Mouse (Mus musculus) hindbrain, embryonic 16.5 days (tissue): ENCODE data around the gene Gls2. TPM values are rescaled to one million over a fixed set of nuclear protein-coding genes. Genes with fewer than 3 reads are reported as not detected.

Experiments
- ATAC-seq: fragments of 200-750 bp; cut with Nextera tagmentation; 2 replicates; pipeline ENCODE4 v1.8.0; 2017; ENCODE audit warnings: moderate TSS enrichment, moderate library complexity
- H3K27ac ChIP-seq: fragments of 300-500 bp; sonication (generic); 2 replicates; pipeline ENCODE4 v1.5.1; 2014; ENCODE audit warnings: low read depth, mild to moderate bottlenecking, control low read depth, low read length, moderate library complexity
- H3K27me3 ChIP-seq: fragments of 300-500 bp; sonication (generic); replicated peaks from 2 replicates; pipeline ENCODE4 v1.6.1; 2014; ENCODE audit warnings: low read length; ENCODE audit not compliant: control insufficient read depth, insufficient read depth
- H3K36me3 ChIP-seq: fragments of 300-500 bp; sonication (generic); 2 replicates; pipeline ENCODE4 v1.6.1; 2014; ENCODE audit warnings: mild to moderate bottlenecking, low read length, moderate library complexity, mixed read lengths; ENCODE audit not compliant: control insufficient read depth, insufficient read depth
- H3K4me1 ChIP-seq: fragments of 300-500 bp; sonication (generic); 2 replicates; pipeline ENCODE4 v1.6.1; 2014; ENCODE audit warnings: low read depth, low read length; ENCODE audit not compliant: control insufficient read depth, insufficient read depth
- H3K4me2 ChIP-seq: fragments of 300-500 bp; sonication (generic); 2 replicates; pipeline ENCODE4 v1.6.1; 2014; ENCODE audit warnings: mild to moderate bottlenecking, low read length, control low read depth, moderate library complexity
- H3K4me3 ChIP-seq: fragments of 300-500 bp; sonication (generic); 2 replicates; pipeline ENCODE4 v1.5.1; 2014; ENCODE audit warnings: mild to moderate bottlenecking, low read length, control low read depth, moderate library complexity
- H3K9ac ChIP-seq: fragments of 300-500 bp; sonication (generic); 2 replicates; pipeline ENCODE4 v1.6.1; 2014; ENCODE audit warnings: low read depth, mild to moderate bottlenecking, control low read depth, low read length, moderate library complexity
- H3K9me3 ChIP-seq: fragments of 300-500 bp; sonication (generic); 2 replicates; pipeline ENCODE4 v1.6.1; 2014; ENCODE audit warnings: mild to moderate bottlenecking, low read length, moderate library complexity; ENCODE audit not compliant: control insufficient read depth
- WGBS: fragments of 180-500 bp; shearing (Covaris S2); extraction: QIAGEN DNeasy Blood & Tissue Kit; methylation state at CpG from one replicate; pipeline ENCODE4 v1.1.7; 2014; 5-methylcytosine and 5-hydroxymethylcytosine counted together
- polyA plus RNA-seq: library from polyadenylated mRNA; unstranded; fragments of >200 nt; fragmentation: Nextera tagmentation; extraction: Ambion mirVana; gene quantifications from 2 replicates; pipeline ENCODE4 v1.2.1, GENCODE M21; 2015

Gene Gls2
- polyA plus RNA-seq, 1 experiment from 2014 or later, result 2.4 TPM

- Histone ChIP-seq H3K9me3 (no peaks in the 10 kb centered on the region), H3K27me3 (no peaks in the 10 kb centered on the region), H3K4me2 (no peak overlapping the region), H3K36me3 (peaks cover 5% of the 10 kb centered on the region; the same call in 1 of the 2 replicates), H3K27ac (no peak overlapping the region), H3K4me3 (no peak overlapping the region), H3K4me1 (peaks cover 3% of the 10 kb centered on the region; the same call in 1 of the 2 replicates), H3K9ac (no peak overlapping the region)
- no peak for ATAC-seq
- 83% methylated on average over 4 of the region's 4 CpGs for WGBS
These were observed 42.1 kb downstream of the Gls2 start for GRCm38 (mm10) chr10:128236321-128236720.

GRCm38 (mm10) chr10:128237807-128238480 is 43.7 kb downstream of the Gls2 start:
- H3K36me3 ChIP-seq, result peaks cover 5% of the 10 kb centered on the region; the same call in 1 of the 2 replicates
- H3K4me3 ChIP-seq, result no peak overlapping the region
- H3K4me1 ChIP-seq, result peaks cover 1% of the 10 kb centered on the region; the same call in 1 of the 2 replicates
- no peak overlapping the region for H3K27ac ChIP-seq
- WGBS, result 60% methylated on average over 15 of the region's 15 CpGs
- H3K27me3 ChIP-seq, result no peaks in the 10 kb centered on the region
- no peaks in the 10 kb centered on the region for H3K9me3 ChIP-seq
- H3K9ac ChIP-seq, result no peak overlapping the region
- no peak overlapping the region for H3K4me2 ChIP-seq
- no peak for ATAC-seq

- ATAC-seq, result no peak
- Histone ChIP-seq H3K4me1 (no peaks in the 10 kb centered on the region), H3K4me3 (no peak overlapping the region), H3K4me2 (no peak overlapping the region), H3K27ac (no peak overlapping the region), H3K36me3 (peaks cover 5% of the 10 kb centered on the region; the same call in 1 of the 2 replicates), H3K9me3 (no peaks in the 10 kb centered on the region), H3K27me3 (no peaks in the 10 kb centered on the region), H3K9ac (no peak overlapping the region)
- 93% methylated on average over 4 of the region's 4 CpGs for WGBS
These were observed 44.9 kb downstream of the Gls2 start for GRCm38 (mm10) chr10:128239140-128239539.

GRCm38 (mm10) chr10:128240131-128240530 is 45.9 kb downstream of the Gls2 start:
- H3K9me3 ChIP-seq, result no peaks in the 10 kb centered on the region
- H3K36me3 ChIP-seq, result peaks cover 6% of the 10 kb centered on the region; the same call in 1 of the 2 replicates
- ATAC-seq, result no peak
- no peaks in the 10 kb centered on the region for H3K4me1 ChIP-seq
- no peaks in the 10 kb centered on the region for H3K27me3 ChIP-seq
- H3K4me3 ChIP-seq, result no peak overlapping the region
- no peak overlapping the region for H3K9ac ChIP-seq
- H3K27ac ChIP-seq, result no peak overlapping the region
- H3K4me2 ChIP-seq, result no peak overlapping the region
- 93% methylated on average over 18 of the region's 18 CpGs for WGBS

- Histone ChIP-seq H3K27me3 (no peaks in the 10 kb centered on the region), H3K36me3 (peaks cover 13% of the 10 kb centered on the region), H3K27ac (no peak overlapping the region), H3K4me3 (no peak overlapping the region), H3K9me3 (no peaks in the 10 kb centered on the region), H3K9ac (no peak overlapping the region), H3K4me2 (no peak overlapping the region), H3K4me1 (no peaks in the 10 kb centered on the region)
- 96% methylated on average over 8 of the region's 8 CpGs for WGBS
- ATAC-seq, result no peak
These were observed 49.0 kb downstream of the Gls2 start for GRCm38 (mm10) chr10:128243252-128243651.

- WGBS, result 94% methylated on average over 15 of the region's 15 CpGs
These were observed 49.9 kb downstream of the Gls2 start for GRCm38 (mm10) chr10:128244121-128244520.

GRCm38 (mm10) chr10:128247020-128247732 is 52.9 kb downstream of the Gls2 start:
- Histone ChIP-seq H3K4me2 (no peak overlapping the region; the same call in 1 of the 2 replicates), H3K27ac (no peak overlapping the region), H3K36me3 (peaks cover 30% of the 10 kb centered on the region), H3K4me3 (no peak overlapping the region), H3K27me3 (no peaks in the 10 kb centered on the region), H3K4me1 (no peaks in the 10 kb centered on the region), H3K9me3 (no peaks in the 10 kb centered on the region), H3K9ac (no peak overlapping the region)
- no peak for ATAC-seq
- WGBS, result 86% methylated on average over 17 of the region's 17 CpGs

More at GRCm38 (mm10) chr10:128244121-128244520, 49.9 kb downstream of the Gls2 start:
- no peaks in the 10 kb centered on the region for H3K9me3 ChIP-seq
- no peak for ATAC-seq
- H3K4me2 ChIP-seq, result no peak overlapping the region
- no peak overlapping the region for H3K4me3 ChIP-seq
- H3K27me3 ChIP-seq, result no peaks in the 10 kb centered on the region
- H3K27ac ChIP-seq, result no peak overlapping the region
- H3K9ac ChIP-seq, result no peak overlapping the region
- no peaks in the 10 kb centered on the region for H3K4me1 ChIP-seq
- peaks cover 17% of the 10 kb centered on the region for H3K36me3 ChIP-seq

GRCm38 (mm10) chr10:128250565-128250964 is 56.3 kb downstream of the Gls2 start:
- Histone ChIP-seq H3K4me1 (no peaks in the 10 kb centered on the region), H3K27ac (no peak overlapping the region), H3K36me3 (peaks cover 33% of the 10 kb centered on the region), H3K9me3 (no peaks in the 10 kb centered on the region), H3K27me3 (no peaks in the 10 kb centered on the region), H3K4me3 (no peak overlapping the region), H3K4me2 (no peak overlapping the region), H3K9ac (no peak overlapping the region)
- 91% methylated on average over 13 of the region's 13 CpGs for WGBS
- ATAC-seq, result no peak

- Histone ChIP-seq H3K9ac (no peak within 1 kb of the TSS), H3K27ac (no peak within 1 kb of the TSS), H3K4me1 (no peaks in the 10 kb centered on the region), H3K9me3 (no peaks in the 10 kb centered on the region), H3K4me2 (no peak within 1 kb of the TSS), H3K4me3 (no peak within 1 kb of the TSS), H3K27me3 (no peaks in the 10 kb centered on the region), H3K36me3 (peaks cover 23% of the 10 kb centered on the region)
- ATAC-seq, result no peak
- 86% methylated on average over 4 of the region's 4 CpGs for WGBS
These were observed 59.5 kb downstream of the Gls2 start, which contains the start of gene Apon for GRCm38 (mm10) chr10:128253677-128254255. Gene Apon, plus strand, starts transcription at chr10:128254096.
